7 mouse cellular contexts compared by ENCODE assay signal in the genomic region with DNA sequence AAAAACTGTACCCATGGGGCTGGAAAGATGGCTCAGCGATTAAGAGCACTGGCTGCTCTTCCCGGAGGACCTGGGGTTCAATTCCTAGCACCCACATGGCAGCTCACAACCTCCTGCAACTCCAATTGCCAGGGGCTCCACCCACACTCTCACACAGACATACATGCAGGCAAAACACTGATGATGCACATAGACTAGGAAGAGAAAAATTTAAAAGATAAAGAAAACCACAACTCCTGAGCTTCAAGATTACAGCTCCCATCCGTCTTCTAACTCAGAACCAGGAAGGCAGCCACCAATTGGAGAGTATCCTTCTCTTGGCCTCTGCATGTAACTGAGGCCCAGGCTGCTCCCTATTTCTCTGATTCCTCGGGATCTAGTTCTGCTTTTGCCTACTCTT. TPM values are rescaled to one million over a fixed set of nuclear protein-coding genes. Genes with fewer than 3 reads are reported as not detected.
DNase-seq lines count a peak whose midpoint lies in the region; ATAC-seq and TF ChIP-seq lines count a peak whose summit lies in the region.

No protein-coding gene starts in this region.

- no peaks in the 10 kb centered on the region for H3K79me3 ChIP-seq in C2C12 (ENCODE audit: low read depth)

- DNase-seq in liver, embryonic 13.5 days, result no peak
- DNase-seq in urinary bladder, postnatal 25 days (ENCODE audit: low spot score), result no peak
- no peak for DNase-seq in thymus, adult 18-20 months
- no peak for DNase-seq in urinary bladder, adult 2 months (ENCODE audit: low spot score)

- no peak overlapping the region for H3K27ac ChIP-seq in forebrain, embryonic 16.5 days (ENCODE audit: low read length)
- peak overlapping the region; percentile 96 for H3K27ac ChIP-seq in liver, embryonic 13.5 days

- no peak for ATAC-seq in forebrain, embryonic 16.5 days
- ATAC-seq in liver, embryonic 13.5 days (ENCODE audit: low read depth), result peak; percentile 55

- H3K9ac ChIP-seq in forebrain, embryonic 16.5 days (replicated peaks; ENCODE audit: low read depth, low read length), result peak overlapping the region; percentile 95; the same call in 1 of the 2 replicates
- peak overlapping the region; percentile 96 for H3K9ac ChIP-seq in liver, embryonic 13.5 days

- H3K4me2 ChIP-seq in forebrain, embryonic 16.5 days (ENCODE audit: low read length), result peak overlapping the region; percentile 41
- H3K4me2 ChIP-seq in liver, embryonic 13.5 days, result peak overlapping the region; percentile 75

- no peak overlapping the region for H3ac ChIP-seq in C2C12 (ENCODE audit: control insufficient read depth, insufficient read length, low read depth)

- no peaks in the 10 kb centered on the region for H3K27me3 ChIP-seq in C2C12 (ENCODE audit: control insufficient read depth, insufficient read depth, insufficient read length)
- H3K27me3 ChIP-seq in E14TG2a.4 (ENCODE audit: insufficient read depth, low read length), result no peaks in the 10 kb centered on the region
- no peaks in the 10 kb centered on the region for H3K27me3 ChIP-seq in forebrain, embryonic 16.5 days (replicated peaks; ENCODE audit: control insufficient read depth, insufficient read depth, low read length)
- no peaks in the 10 kb centered on the region for H3K27me3 ChIP-seq in liver, embryonic 13.5 days

- H3K79me2 ChIP-seq in C2C12 (ENCODE audit: control insufficient read depth, insufficient read depth), result peaks cover 33% of the 10 kb centered on the region

- H3K36me3 ChIP-seq in C2C12 (ENCODE audit: control insufficient read depth, insufficient read depth) (peaks cover 7% of the 10 kb centered on the region), E14TG2a.4 (ENCODE audit: insufficient read depth, low read length) (peaks cover 6% of the 10 kb centered on the region)
- H3K36me3 ChIP-seq in forebrain, embryonic 16.5 days (ENCODE audit: control insufficient read depth, insufficient read depth), result peaks cover 3% of the 10 kb centered on the region; the same call in 1 of the 2 replicates
- H3K36me3 ChIP-seq in liver, embryonic 13.5 days, result peaks cover 10% of the 10 kb centered on the region

- TF ChIP-seq CTCF in C2C12 (IDR thresholded peaks at IDR 0.05; ENCODE audit: control insufficient read depth, insufficient read depth, insufficient read length), result no peak
- no peak for TF ChIP-seq CTCF in E14TG2a.4 (conservative IDR thresholded peaks at IDR 0.05; ENCODE audit: low read length)

- WGBS in forebrain, embryonic 16.5 days, result 48% methylated on average over 4 of the region's 4 CpGs
- 22% methylated on average over 4 of the region's 4 CpGs for WGBS in liver, embryonic 13.5 days (ENCODE audit: insufficient replicate concordance)

- peak overlapping the region; percentile 56 for H3K4me3 ChIP-seq in C2C12 (ENCODE audit: insufficient read depth, poor library complexity, severe bottlenecking)
- peak overlapping the region; percentile 84 for H3K4me3 ChIP-seq in E14TG2a.4 (replicated peaks; ENCODE audit: low read length)
- peak overlapping the region; percentile 76 for H3K4me3 ChIP-seq in forebrain, embryonic 16.5 days (replicated peaks; ENCODE audit: low read length)
- peak overlapping the region; percentile 92 for H3K4me3 ChIP-seq in liver, embryonic 13.5 days (replicated peaks)

- H3K9me3 ChIP-seq in E14TG2a.4 (ENCODE audit: low read length), result no peaks in the 10 kb centered on the region
- no peaks in the 10 kb centered on the region for H3K9me3 ChIP-seq in forebrain, embryonic 16.5 days (ENCODE audit: control insufficient read depth, low read length)
- no peaks in the 10 kb centered on the region for H3K9me3 ChIP-seq in liver, embryonic 13.5 days (replicated peaks)

- peaks cover 64% of the 10 kb centered on the region for H3K4me1 ChIP-seq in E14TG2a.4 (replicated peaks; ENCODE audit: low read depth, low read length)
- peaks cover 10% of the 10 kb centered on the region; the same call in 1 of the 2 replicates for H3K4me1 ChIP-seq in forebrain, embryonic 16.5 days (replicated peaks; ENCODE audit: control insufficient read depth, insufficient read depth, low read length)
- peaks cover 52% of the 10 kb centered on the region for H3K4me1 ChIP-seq in liver, embryonic 13.5 days (replicated peaks)

TF ChIP-seq in C2C12, 6 proteins besides CTCF, POLR2A, EP300 and RAD21:
- no peak for TF ChIP-seq CEBPB (IDR thresholded peaks at IDR 0.05; ENCODE audit: low read depth)
- no peak for TF ChIP-seq MAX (IDR thresholded peaks at IDR 0.05)
- TF ChIP-seq MYOG (IDR thresholded peaks at IDR 0.05; ENCODE audit: control insufficient read depth, extremely low read depth, insufficient read length), result no peak
- TF ChIP-seq USF1 (IDR thresholded peaks at IDR 0.05; ENCODE audit: low read depth), result no peak
- no peak for TF ChIP-seq MYOD1 (IDR thresholded peaks at IDR 0.05; ENCODE audit: control insufficient read depth, insufficient read length, low read depth)
- TF ChIP-seq FOSL1 (IDR thresholded peaks at IDR 0.05; ENCODE audit: insufficient read depth, low read length, poor library complexity, severe bottlenecking), result no peak

RNA-seq across cellular contexts. Expression of gene Nipsnap2, which starts 0.6 kb away (rescaled TPM):
- polyA plus RNA-seq in C2C12 (2012; fragmentation: generic; extraction: Trizol), result 31.9 TPM
- polyA plus RNA-seq in forebrain, embryonic 16.5 days (2015; fragmentation: Nextera tagmentation; extraction: Ambion mirVana), result 74.0 and 77.2 TPM in 2 replicates
- polyA plus RNA-seq in liver, embryonic 13.5 days (2015; fragmentation: Nextera tagmentation; extraction: Ambion mirVana), result 28.4 and 29.7 TPM in 2 replicates
- 73.3 and 82.2 TPM in 2 replicates for polyA plus RNA-seq in urinary bladder, adult 2 months (2012; rRNA removed)

RNA-seq across cellular contexts. Expression of gene Mrps17, which starts 9.0 kb away (rescaled TPM):
- 146 TPM for polyA plus RNA-seq in C2C12 (2012; fragmentation: generic; extraction: Trizol)
- polyA plus RNA-seq in forebrain, embryonic 16.5 days (2015; fragmentation: Nextera tagmentation; extraction: Ambion mirVana), result 177 and 190 TPM in 2 replicates
- 131 and 133 TPM in 2 replicates for polyA plus RNA-seq in liver, embryonic 13.5 days (2015; fragmentation: Nextera tagmentation; extraction: Ambion mirVana)
- polyA plus RNA-seq in urinary bladder, adult 2 months (2012; rRNA removed), result 79.1 and 92.5 TPM in 2 replicates

RNA-seq across cellular contexts. Expression of gene Sept14, which starts 16.0 kb away (rescaled TPM):
- polyA plus RNA-seq in C2C12 (2012; fragmentation: generic; extraction: Trizol), result not detected
- polyA plus RNA-seq in forebrain, embryonic 16.5 days (2015; fragmentation: Nextera tagmentation; extraction: Ambion mirVana), result not detected in 2 replicates
- not detected in 2 replicates for polyA plus RNA-seq in liver, embryonic 13.5 days (2015; fragmentation: Nextera tagmentation; extraction: Ambion mirVana)
- not detected in 2 replicates for polyA plus RNA-seq in urinary bladder, adult 2 months (2012; rRNA removed)

RNA-seq across cellular contexts. Expression of gene Zfp11, which starts 54.4 kb away (rescaled TPM):
- 1.2 TPM for polyA plus RNA-seq in C2C12 (2012; fragmentation: generic; extraction: Trizol)
- polyA plus RNA-seq in forebrain, embryonic 16.5 days (2015; fragmentation: Nextera tagmentation; extraction: Ambion mirVana), result 9.4 and 10.4 TPM in 2 replicates
- 0.73 and 0.94 TPM in 2 replicates for polyA plus RNA-seq in liver, embryonic 13.5 days (2015; fragmentation: Nextera tagmentation; extraction: Ambion mirVana)
- 3.5 and 3.7 TPM in 2 replicates for polyA plus RNA-seq in urinary bladder, adult 2 months (2012; rRNA removed)
